Mouse (Mus musculus): Measurements from ENCODE around the gene Gjd2.

Gene Gjd2

GRCm38 (mm10) chr2:114013295-114013771 is at the start of gene Gjd2:
Gene Gjd2, minus strand, starts transcription at chr2:114013619.
- ATAC-seq (ENCODE audit: low TSS enrichment) = peak; percentile 43; the same call in 1 of the 2 replicates

GRCm38 (mm10) chr2:114060071-114060591 is 46.7 kb upstream of the Gjd2 start:
- no peak for ATAC-seq (ENCODE audit: low TSS enrichment)

- no peak for ATAC-seq (ENCODE audit: low TSS enrichment)
Observed at GRCm38 (mm10) chr2:114059608-114060007, 46.2 kb upstream of the Gjd2 start.

- ATAC-seq (ENCODE audit: low TSS enrichment) = no peak
Observed at GRCm38 (mm10) chr2:114058226-114058796, 44.9 kb upstream of the Gjd2 start.

GRCm38 (mm10) chr2:114057303-114057853 is 44.0 kb upstream of the Gjd2 start:
- ATAC-seq (ENCODE audit: low TSS enrichment) = no peak

- ATAC-seq (ENCODE audit: low TSS enrichment) = no peak
Observed at GRCm38 (mm10) chr2:114054129-114054528, 40.7 kb upstream of the Gjd2 start.

- no peak for ATAC-seq (ENCODE audit: low TSS enrichment)
Observed at GRCm38 (mm10) chr2:114052696-114053598, 39.5 kb upstream of the Gjd2 start, which contains the start of gene Actc1. Gene Actc1, minus strand, starts transcription at chr2:114053548.

GRCm38 (mm10) chr2:114051871-114052241 is 38.4 kb upstream of the Gjd2 start:
- no peak for ATAC-seq (ENCODE audit: low TSS enrichment)

GRCm38 (mm10) chr2:114051111-114051870 is 37.9 kb upstream of the Gjd2 start:
- no peak for ATAC-seq (ENCODE audit: low TSS enrichment)

GRCm38 (mm10) chr2:114050150-114050549 is 36.7 kb upstream of the Gjd2 start:
- ATAC-seq (ENCODE audit: low TSS enrichment) = no peak

GRCm38 (mm10) chr2:114049372-114049771 is 36.0 kb upstream of the Gjd2 start:
- ATAC-seq (ENCODE audit: low TSS enrichment) = no peak

- ATAC-seq (ENCODE audit: low TSS enrichment) = no peak
Observed at GRCm38 (mm10) chr2:114047960-114048611, 34.7 kb upstream of the Gjd2 start.

GRCm38 (mm10) chr2:114046151-114046664 is 32.8 kb upstream of the Gjd2 start:
- ATAC-seq (ENCODE audit: low TSS enrichment) = no peak

GRCm38 (mm10) chr2:114037926-114038325 is 24.5 kb upstream of the Gjd2 start:
- ATAC-seq (ENCODE audit: low TSS enrichment) = no peak

- no peak for ATAC-seq (ENCODE audit: low TSS enrichment)
Observed at GRCm38 (mm10) chr2:114032259-114032658, 18.8 kb upstream of the Gjd2 start.

GRCm38 (mm10) chr2:114023383-114023782 is 10.0 kb upstream of the Gjd2 start:
- no peak for ATAC-seq (ENCODE audit: low TSS enrichment)

GRCm38 (mm10) chr2:114020210-114020563 is 6.8 kb upstream of the Gjd2 start:
- no peak for ATAC-seq (ENCODE audit: low TSS enrichment)

- ATAC-seq (ENCODE audit: low TSS enrichment) = no peak
Observed at GRCm38 (mm10) chr2:114019474-114020209, 6.2 kb upstream of the Gjd2 start.

- ATAC-seq (ENCODE audit: low TSS enrichment) = no peak
Observed at GRCm38 (mm10) chr2:114018136-114018535, 4.7 kb upstream of the Gjd2 start.

GRCm38 (mm10) chr2:114014839-114015238 is 1.4 kb upstream of the Gjd2 start:
- ATAC-seq (ENCODE audit: low TSS enrichment) = peak; percentile 62

All from frontal cortex, adult (tissue).